Mouse (Mus musculus): ENCODE data around the gene Mon2. TPM values are rescaled to one million over a fixed set of nuclear protein-coding genes. Genes with fewer than 3 reads are reported as not detected.

Gene Mon2
- polyA plus RNA-seq, 1 experiment, result 69.0 TPM

DNA sequence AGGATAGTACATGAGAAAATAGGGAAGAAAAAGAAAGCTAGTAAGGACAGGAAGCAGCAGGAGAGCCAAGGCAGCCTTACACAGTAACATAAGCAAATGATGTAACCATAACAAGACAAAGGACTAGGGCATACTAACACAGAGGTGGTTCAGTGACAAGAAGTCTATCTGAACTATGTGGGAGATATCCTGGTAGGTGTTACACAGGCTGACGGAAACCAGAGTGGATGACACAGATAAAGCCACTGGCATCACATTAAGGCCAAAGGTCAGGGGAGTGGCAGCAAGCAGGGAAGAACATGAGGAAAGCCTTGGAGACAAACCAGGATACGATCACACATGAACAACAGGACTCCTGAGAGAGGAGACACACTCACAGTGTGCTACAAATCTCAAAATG lies 4.3 kb downstream of the Mon2 start:
- no peak overlapping the region for H3K4me3 ChIP-seq (replicated peaks; ENCODE audit: extremely low read depth, low read depth, low read length)
- peaks cover 12% of the 10 kb centered on the region; the same call in 1 of the 2 replicates for H3K4me1 ChIP-seq (ENCODE audit: control insufficient read depth, insufficient read depth, low read length)
- 35% methylated on average over 2 of the region's 2 CpGs for WGBS
- DNase-seq, result no peak
- TF ChIP-seq POLR2A (IDR thresholded peaks at IDR 0.05; ENCODE audit: borderline replicate concordance, extremely low read depth, low read depth, low read length), result no peak
- no peak for TF ChIP-seq CTCF (IDR thresholded peaks at IDR 0.05; ENCODE audit: insufficient read depth, low read length)

DNA sequence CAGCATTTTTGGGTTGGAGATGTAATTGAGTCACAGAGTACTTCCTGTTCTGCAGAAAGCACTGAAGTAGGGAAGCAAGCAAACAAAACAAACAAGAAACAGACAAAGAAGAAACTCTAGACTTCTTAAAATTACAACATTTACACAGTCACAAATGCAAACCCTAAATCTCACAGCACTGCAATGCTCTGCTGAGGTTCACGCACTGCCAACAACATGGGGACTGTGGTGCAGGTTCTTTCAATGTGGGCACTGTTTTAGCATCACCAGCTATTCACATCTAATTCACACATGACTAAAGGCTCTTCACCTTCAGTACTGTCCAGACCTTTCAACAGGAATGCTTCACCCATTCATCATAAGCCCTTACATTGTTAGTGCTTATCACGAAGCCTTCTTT lies 13.3 kb downstream of the Mon2 start:
- no peak overlapping the region for H3K4me3 ChIP-seq (replicated peaks; ENCODE audit: extremely low read depth, low read depth, low read length)
- no peak for DNase-seq
- H3K4me1 ChIP-seq (ENCODE audit: control insufficient read depth, insufficient read depth, low read length), result peaks cover 9% of the 10 kb centered on the region
- TF ChIP-seq POLR2A (IDR thresholded peaks at IDR 0.05; ENCODE audit: borderline replicate concordance, extremely low read depth, low read depth, low read length) (no peak), CTCF (IDR thresholded peaks at IDR 0.05; ENCODE audit: insufficient read depth, low read length) (no peak)
- WGBS, result 55% methylated on average over 2 of the region's 2 CpGs

DNA sequence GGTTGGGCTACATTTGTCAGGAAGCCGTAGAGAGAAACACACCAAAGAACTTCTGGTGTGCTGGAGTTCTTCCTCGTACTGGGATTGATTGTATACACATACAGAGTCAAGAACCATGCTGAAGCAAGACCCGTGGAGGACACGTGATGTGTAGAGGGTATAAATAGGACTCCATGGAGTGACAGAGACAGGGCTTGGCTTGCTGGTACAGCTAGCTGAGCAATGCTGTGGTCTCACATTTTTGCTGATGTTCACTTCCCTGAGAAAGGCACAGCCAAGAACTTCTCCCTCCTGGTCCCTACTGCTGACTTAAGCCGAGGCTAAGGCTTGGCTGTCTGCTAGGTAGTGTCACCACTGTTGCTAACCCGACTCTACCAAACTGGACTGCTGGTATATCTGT lies 15.5 kb downstream of the Mon2 start:
- H3K4me3 ChIP-seq (replicated peaks; ENCODE audit: extremely low read depth, low read depth, low read length), result no peak overlapping the region
- 53% methylated on average over 6 of the region's 6 CpGs for WGBS
- DNase-seq, result no peak
- H3K4me1 ChIP-seq (ENCODE audit: control insufficient read depth, insufficient read depth, low read length), result peaks cover 9% of the 10 kb centered on the region
- no peak for TF ChIP-seq CTCF (IDR thresholded peaks at IDR 0.05; ENCODE audit: insufficient read depth, low read length)
- TF ChIP-seq POLR2A (IDR thresholded peaks at IDR 0.05; ENCODE audit: borderline replicate concordance, extremely low read depth, low read depth, low read length), result no peak

- TF ChIP-seq POLR2A (IDR thresholded peaks at IDR 0.05; ENCODE audit: borderline replicate concordance, extremely low read depth, low read depth, low read length) (no peak), CTCF (IDR thresholded peaks at IDR 0.05; ENCODE audit: insufficient read depth, low read length) (peak; percentile 2; the same call in 1 of the 2 replicates)
- H3K4me1 ChIP-seq (ENCODE audit: control insufficient read depth, insufficient read depth, low read length), result peaks cover 13% of the 10 kb centered on the region
- no peak overlapping the region for H3K4me3 ChIP-seq (replicated peaks; ENCODE audit: extremely low read depth, low read depth, low read length)
- 89% methylated on average over 1 of the region's 1 CpGs for WGBS
- DNase-seq, result no peak
Measured at GRCm38 (mm10) chr10:123057082-123057481, 19.2 kb downstream of the Mon2 start.

GRCm38 (mm10) chr10:123056463-123056862 lies 19.8 kb downstream of the Mon2 start:
- no peak overlapping the region for H3K4me3 ChIP-seq (replicated peaks; ENCODE audit: extremely low read depth, low read depth, low read length)
- no peak for DNase-seq
- TF ChIP-seq POLR2A (IDR thresholded peaks at IDR 0.05; ENCODE audit: borderline replicate concordance, extremely low read depth, low read depth, low read length) (no peak), CTCF (IDR thresholded peaks at IDR 0.05; ENCODE audit: insufficient read depth, low read length) (no peak)
- 88% methylated on average over 10 of the region's 10 CpGs for WGBS
- peaks cover 13% of the 10 kb centered on the region for H3K4me1 ChIP-seq (ENCODE audit: control insufficient read depth, insufficient read depth, low read length)

DNA sequence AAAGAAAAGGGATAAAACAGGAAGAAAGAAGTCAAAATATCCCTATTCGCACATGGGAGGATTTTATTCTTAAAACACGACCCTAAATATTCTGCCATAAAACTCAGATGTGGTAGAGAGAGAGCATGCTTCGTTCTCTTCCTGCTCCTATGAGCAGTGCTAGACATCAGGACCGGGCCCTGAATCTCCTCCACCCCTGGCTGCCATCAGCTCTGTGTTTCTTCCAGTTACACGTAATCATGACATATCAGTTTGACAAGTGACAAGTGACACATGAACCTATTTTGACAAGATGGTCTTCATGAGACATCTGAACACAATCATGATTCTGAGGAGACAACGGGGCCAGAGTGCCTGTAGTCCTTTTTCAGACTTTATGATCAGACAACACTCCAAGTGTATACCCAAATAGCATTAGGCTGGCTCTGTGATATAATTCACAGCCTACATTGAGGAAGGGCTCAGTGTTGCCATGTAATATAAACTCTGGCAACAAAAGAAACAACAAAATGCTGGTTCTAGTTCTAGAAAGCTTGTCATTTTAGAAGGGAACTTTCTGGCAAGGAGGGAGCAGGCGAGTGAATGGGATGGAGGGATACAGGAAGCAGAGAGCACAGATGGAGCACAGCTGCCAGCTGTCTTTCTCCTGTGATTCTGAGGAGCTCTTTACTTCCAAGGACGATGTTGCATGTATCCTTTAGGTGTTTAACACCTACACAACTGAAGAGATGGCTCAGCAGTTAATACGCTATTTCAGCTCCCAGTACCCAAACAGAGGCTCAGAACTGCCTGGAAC lies 20.9 kb downstream of the Mon2 start:
- WGBS, result 67% methylated on average over 9 of the region's 9 CpGs
- TF ChIP-seq POLR2A (IDR thresholded peaks at IDR 0.05; ENCODE audit: borderline replicate concordance, extremely low read depth, low read depth, low read length) (no peak), CTCF (IDR thresholded peaks at IDR 0.05; ENCODE audit: insufficient read depth, low read length) (no peak)
- no peak for DNase-seq
- no peak overlapping the region for H3K4me3 ChIP-seq (replicated peaks; ENCODE audit: extremely low read depth, low read depth, low read length)
- peaks cover 7% of the 10 kb centered on the region for H3K4me1 ChIP-seq (ENCODE audit: control insufficient read depth, insufficient read depth, low read length)

DNA sequence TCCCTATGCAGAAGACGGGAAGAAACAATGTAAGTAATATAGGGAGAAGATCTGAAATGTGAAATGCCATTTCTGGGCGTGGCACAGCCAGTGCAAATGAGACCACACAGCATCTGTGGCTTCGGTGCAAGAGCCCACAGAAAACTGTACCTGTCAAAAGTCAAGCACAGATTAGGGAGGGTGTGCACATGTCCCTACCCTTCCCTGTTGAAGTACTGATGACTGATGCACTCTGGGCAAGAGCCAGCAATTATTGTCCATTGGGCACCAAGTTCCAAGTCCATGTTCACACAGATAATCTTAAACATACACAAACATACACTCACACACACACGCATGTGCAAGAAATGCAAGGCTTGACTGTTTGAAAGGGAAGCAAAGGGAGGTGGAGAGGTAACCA lies 22.7 kb downstream of the Mon2 start:
- WGBS, result 58% methylated on average over 4 of the region's 4 CpGs
- TF ChIP-seq POLR2A (IDR thresholded peaks at IDR 0.05; ENCODE audit: borderline replicate concordance, extremely low read depth, low read depth, low read length) (no peak), CTCF (IDR thresholded peaks at IDR 0.05; ENCODE audit: insufficient read depth, low read length) (no peak)
- H3K4me3 ChIP-seq (replicated peaks; ENCODE audit: extremely low read depth, low read depth, low read length), result no peak overlapping the region
- DNase-seq, result no peak
- peaks cover 7% of the 10 kb centered on the region for H3K4me1 ChIP-seq (ENCODE audit: control insufficient read depth, insufficient read depth, low read length)

DNA sequence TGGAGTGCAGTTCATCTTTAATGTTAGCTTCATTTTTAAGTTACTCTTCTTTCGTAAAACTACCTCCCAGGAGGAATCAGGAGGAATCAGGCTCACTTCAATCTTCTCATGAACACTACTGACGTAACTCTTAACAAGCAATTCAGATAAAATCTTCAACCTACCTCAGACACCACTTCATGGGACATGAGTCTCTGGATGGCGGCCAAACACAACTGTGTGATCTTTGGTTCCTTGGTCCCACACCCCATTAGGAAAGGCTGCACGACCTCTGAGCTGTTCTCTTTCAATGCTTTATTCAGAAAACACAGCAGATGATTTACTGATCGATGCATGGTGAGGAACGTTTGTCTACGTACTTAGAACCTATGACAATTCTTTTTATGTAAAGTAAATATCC lies 24.3 kb downstream of the Mon2 start:
- no peak for DNase-seq
- 40% methylated on average over 7 of the region's 7 CpGs for WGBS
- no peak for TF ChIP-seq CTCF (IDR thresholded peaks at IDR 0.05; ENCODE audit: insufficient read depth, low read length)
- no peak for TF ChIP-seq POLR2A (IDR thresholded peaks at IDR 0.05; ENCODE audit: borderline replicate concordance, extremely low read depth, low read depth, low read length)
- Histone ChIP-seq H3K4me3 (replicated peaks; ENCODE audit: extremely low read depth, low read depth, low read length) (no peak overlapping the region), H3K4me1 (ENCODE audit: control insufficient read depth, insufficient read depth, low read length) (peaks cover 7% of the 10 kb centered on the region)

DNA sequence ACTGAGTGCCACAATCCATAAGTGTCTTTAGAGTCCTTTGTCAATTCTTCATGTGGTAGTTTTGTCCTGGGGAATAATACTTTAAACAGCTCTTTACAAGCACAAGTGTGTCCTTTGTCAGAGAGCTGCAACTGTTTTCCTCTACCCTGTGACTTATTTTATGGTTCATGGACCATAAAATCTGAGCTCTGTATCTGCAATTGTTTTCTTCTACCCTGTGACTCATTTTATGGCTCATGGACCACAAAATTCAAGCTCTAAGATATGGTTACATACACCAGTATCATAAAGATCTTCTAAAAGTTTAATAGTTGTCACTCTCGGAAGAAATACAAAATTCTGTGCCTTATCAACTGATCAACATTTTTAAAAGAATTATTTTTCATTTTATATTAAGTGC lies 27.6 kb downstream of the Mon2 start:
- no peak for DNase-seq
- 89% methylated on average over 1 of the region's 1 CpGs for WGBS

GRCm38 (mm10) chr10:123039936-123040335 lies 36.4 kb downstream of the Mon2 start:
- TF ChIP-seq POLR2A (IDR thresholded peaks at IDR 0.05; ENCODE audit: borderline replicate concordance, extremely low read depth, low read depth, low read length), result no peak
- H3K4me3 ChIP-seq (replicated peaks; ENCODE audit: extremely low read depth, low read depth, low read length), result no peak overlapping the region
- WGBS, result 74% methylated on average over 2 of the region's 2 CpGs
- no peak for DNase-seq
- no peaks in the 10 kb centered on the region for H3K4me1 ChIP-seq (ENCODE audit: control insufficient read depth, insufficient read depth, low read length)

More for the DNA sequence above, 27.6 kb downstream of the Mon2 start:
- no peak for TF ChIP-seq CTCF (IDR thresholded peaks at IDR 0.05; ENCODE audit: insufficient read depth, low read length)
- TF ChIP-seq POLR2A (IDR thresholded peaks at IDR 0.05; ENCODE audit: borderline replicate concordance, extremely low read depth, low read depth, low read length), result no peak
- Histone ChIP-seq H3K4me3 (replicated peaks; ENCODE audit: extremely low read depth, low read depth, low read length) (no peak overlapping the region), H3K4me1 (ENCODE audit: control insufficient read depth, insufficient read depth, low read length) (peaks cover 6% of the 10 kb centered on the region)
